Mouse (Mus musculus) limb, embryonic 10.5 days (tissue): ENCODE measurements around the gene Cyp2j9. TPM values are rescaled to one million over a fixed set of nuclear protein-coding genes. Genes with fewer than 3 reads are reported as not detected.

Experiments used
- DNase-seq: peaks from one replicate; pipeline ENCODE4 v3.0.0-alpha.2; 2017; ENCODE audit warnings: low spot score
- H3K27ac ChIP-seq: fragments of 300-500 bp; sonication (generic); 2 replicates; pipeline ENCODE4 v1.5.1; 2016; ENCODE audit warnings: mild to moderate bottlenecking
- H3K27me3 ChIP-seq: fragments of 300-500 bp; sonication (generic); 2 replicates; pipeline ENCODE4 v1.6.1; 2016; ENCODE audit warnings: low read depth, mild to moderate bottlenecking; ENCODE audit not compliant: poor library complexity, severe bottlenecking
- H3K36me3 ChIP-seq: fragments of 300-500 bp; sonication (generic); 2 replicates; pipeline ENCODE4 v1.6.1; 2016; ENCODE audit warnings: mild to moderate bottlenecking, moderate library complexity
- H3K4me1 ChIP-seq: fragments of 300-500 bp; sonication (generic); 2 replicates; pipeline ENCODE4 v1.6.1; 2016
- H3K4me3 ChIP-seq: fragments of 300-500 bp; sonication (generic); 2 replicates; pipeline ENCODE4 v1.5.1; 2016; ENCODE audit warnings: mild to moderate bottlenecking, moderate library complexity
- H3K9me3 ChIP-seq: fragments of 300-500 bp; sonication (generic); replicated peaks from 2 replicates; pipeline ENCODE4 v1.6.1; 2016; ENCODE audit warnings: mild to moderate bottlenecking
- WGBS: fragments of 180-500 bp; shearing (Covaris S2); methylation state at CpG from one replicate; pipeline ENCODE4 v1.1.7; 2016; 5-methylcytosine and 5-hydroxymethylcytosine counted together
- polyA plus RNA-seq: library from polyadenylated mRNA; unstranded; fragments of >200 nt; fragmentation: Nextera tagmentation; extraction: Ambion mirVana; gene quantifications from 2 replicates; pipeline ENCODE4 v1.2.1, GENCODE M21; 2016

Cyp2j9 gene
- polyA plus RNA-seq, 1 experiment from 2014 or later: 0.43 TPM

DNA sequence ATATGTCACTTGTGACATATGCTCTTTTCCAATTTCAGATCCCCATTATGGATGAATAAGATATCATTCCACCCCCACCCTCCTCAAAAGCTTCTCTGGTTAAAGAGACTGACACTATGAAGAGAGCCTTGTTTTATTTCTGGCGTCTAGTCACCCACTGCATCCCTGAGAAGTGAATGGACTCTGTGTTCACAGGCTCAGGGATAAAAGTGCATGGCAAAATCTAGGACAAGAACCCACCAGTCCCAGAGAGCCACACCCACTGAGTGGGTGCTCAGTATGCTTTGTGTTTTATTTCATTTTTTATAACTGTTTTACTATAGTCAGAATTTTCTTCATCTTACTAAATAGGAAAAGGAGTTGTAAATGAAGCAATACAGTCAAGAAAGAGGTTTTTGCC, 45.4 kb downstream of the Cyp2j9 start:
- Histone ChIP-seq H3K27ac (no peak overlapping the region), H3K9me3 (no peaks in the 10 kb centered on the region), H3K4me1 (no peaks in the 10 kb centered on the region)

DNA sequence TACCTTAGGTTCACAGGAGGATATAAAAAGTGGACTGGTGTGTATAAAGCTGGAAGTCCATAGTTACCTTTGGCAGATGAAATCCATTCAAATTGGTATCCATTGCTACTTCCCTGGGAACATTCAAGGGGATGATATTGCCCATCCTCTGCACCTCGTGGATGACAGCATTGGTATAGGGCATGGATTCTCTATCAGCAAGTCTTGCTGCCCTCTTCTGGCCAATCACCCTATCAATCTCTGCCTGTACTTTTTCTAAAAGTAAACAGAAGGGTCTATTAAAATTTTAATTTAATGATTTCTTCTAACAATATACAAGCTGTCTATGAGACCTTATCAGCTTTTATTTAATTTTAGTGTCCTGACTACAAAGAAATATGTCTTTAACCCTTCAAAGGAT, 65.6 kb downstream of the Cyp2j9 start:
- 36% methylated on average over 1 of the region's 1 CpGs for WGBS
- Histone ChIP-seq H3K36me3 (peaks cover 4% of the 10 kb centered on the region; the same call in 1 of the 2 replicates), H3K27me3 (no peaks in the 10 kb centered on the region), H3K9me3 (no peaks in the 10 kb centered on the region), H3K4me3 (no peak overlapping the region), H3K4me1 (no peaks in the 10 kb centered on the region), H3K27ac (no peak overlapping the region)
- no peak for DNase-seq

More for the DNA sequence above, 45.4 kb downstream of the Cyp2j9 start:
- WGBS: 81% methylated on average over 1 of the region's 1 CpGs
- H3K36me3 ChIP-seq: no peaks in the 10 kb centered on the region
- H3K27me3 ChIP-seq: no peaks in the 10 kb centered on the region
- H3K4me3 ChIP-seq: no peak overlapping the region
- DNase-seq: no peak

- no peaks in the 10 kb centered on the region for H3K36me3 ChIP-seq
- no peaks in the 10 kb centered on the region for H3K9me3 ChIP-seq
- DNase-seq: no peak
- no peaks in the 10 kb centered on the region for H3K4me1 ChIP-seq
- 88% methylated on average over 2 of the region's 2 CpGs for WGBS
- H3K4me3 ChIP-seq: no peak overlapping the region
- no peaks in the 10 kb centered on the region for H3K27me3 ChIP-seq
- H3K27ac ChIP-seq: no peak overlapping the region
Observed at GRCm38 (mm10) chr4:96522256-96522655, 69.1 kb downstream of the Cyp2j9 start.

Other genes starting within 250 kb of the Cyp2j9 start
- not detected in 2 replicates for gene Cyp2j11, start 242.9 kb downstream of the Cyp2j9 start, polyA plus RNA-seq
- gene Cyp2j8, start 84.2 kb downstream of the Cyp2j9 start, polyA plus RNA-seq: not detected in 2 replicates
- gene Cyp2j6, start 37.9 kb downstream of the Cyp2j9 start, polyA plus RNA-seq: 3.4 and 5.1 TPM in 2 replicates
- not detected in 2 replicates for gene Cyp2j5, start 72.6 kb upstream of the Cyp2j9 start, polyA plus RNA-seq
- gene Gm12695, start 193.6 kb upstream of the Cyp2j9 start, polyA plus RNA-seq: not detected in 2 replicates